Mouse (Mus musculus): ENCODE measurements around the gene Ap3b2. TPM values are rescaled to one million over a fixed set of nuclear protein-coding genes. Genes with fewer than 3 reads are reported as not detected.
A peak's percentile ranks its signal among the peaks of the same experiment; 100 is the strongest.
"Not testable (repeated sequence)": the region's sequence is repeated elsewhere in the genome, so short reads cannot be mapped to it uniquely, and the experiment has no call there.

Gene Ap3b2
- total RNA-seq, 2 experiments from 2014 or later = 159 to 162 TPM

DNA sequence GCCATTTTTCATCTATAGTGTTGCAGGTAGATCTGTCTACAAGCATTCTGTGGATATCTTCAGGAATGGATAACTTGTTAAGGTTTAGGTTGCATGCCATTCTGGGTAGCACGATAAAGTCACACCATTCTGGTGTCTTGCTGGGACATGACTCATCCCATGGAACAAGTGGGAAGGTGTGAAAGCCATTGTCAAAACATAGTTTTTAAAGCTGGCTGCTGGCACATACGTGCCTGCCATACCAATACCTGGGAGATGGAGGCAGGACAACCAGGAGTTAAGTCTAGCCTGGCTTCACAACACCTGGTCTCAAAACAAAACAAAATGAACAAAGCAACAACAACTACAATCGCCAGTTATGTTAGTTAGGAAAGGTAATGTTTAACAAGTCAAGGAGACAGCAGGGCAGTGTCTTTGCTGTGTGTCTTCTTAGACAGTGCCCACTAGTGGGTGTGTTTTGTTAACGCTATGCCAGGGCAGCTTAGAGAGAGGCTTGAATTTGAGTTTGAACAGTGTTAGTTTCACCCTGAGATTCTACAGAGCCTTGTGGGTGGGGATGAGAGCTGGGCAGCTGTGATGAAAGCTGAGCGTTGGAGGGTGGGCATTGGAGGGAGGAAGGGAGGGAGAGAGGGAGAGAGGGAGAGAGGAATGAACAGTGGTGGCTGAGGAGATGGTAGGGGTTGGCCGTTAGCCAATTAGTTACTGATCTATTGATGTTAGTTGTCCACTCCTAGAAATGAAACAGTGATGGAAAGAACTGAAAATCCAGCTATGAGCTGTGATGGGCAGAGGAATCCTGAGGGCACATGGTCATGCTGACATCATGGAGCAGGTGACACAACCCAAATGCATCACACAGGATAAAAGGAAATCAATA is 22.7 kb upstream of the Ap3b2 start:
- no peak overlapping the region for H3K27ac ChIP-seq
- H3K4me3 ChIP-seq = no peak overlapping the region
- TF ChIP-seq CTCF (IDR thresholded peaks at IDR 0.05) = peak; percentile 59
- DNase-seq (ENCODE audit: extremely low spot score in 1 of 2, low spot score in 2 of 2) = no peak
- intact Hi-C loops (cut with DNase I) = loop anchor here (2.0 kb wide), 1 partner anchor 62 kb away; the partner anchor contains the start of gene Cpeb1

DNA sequence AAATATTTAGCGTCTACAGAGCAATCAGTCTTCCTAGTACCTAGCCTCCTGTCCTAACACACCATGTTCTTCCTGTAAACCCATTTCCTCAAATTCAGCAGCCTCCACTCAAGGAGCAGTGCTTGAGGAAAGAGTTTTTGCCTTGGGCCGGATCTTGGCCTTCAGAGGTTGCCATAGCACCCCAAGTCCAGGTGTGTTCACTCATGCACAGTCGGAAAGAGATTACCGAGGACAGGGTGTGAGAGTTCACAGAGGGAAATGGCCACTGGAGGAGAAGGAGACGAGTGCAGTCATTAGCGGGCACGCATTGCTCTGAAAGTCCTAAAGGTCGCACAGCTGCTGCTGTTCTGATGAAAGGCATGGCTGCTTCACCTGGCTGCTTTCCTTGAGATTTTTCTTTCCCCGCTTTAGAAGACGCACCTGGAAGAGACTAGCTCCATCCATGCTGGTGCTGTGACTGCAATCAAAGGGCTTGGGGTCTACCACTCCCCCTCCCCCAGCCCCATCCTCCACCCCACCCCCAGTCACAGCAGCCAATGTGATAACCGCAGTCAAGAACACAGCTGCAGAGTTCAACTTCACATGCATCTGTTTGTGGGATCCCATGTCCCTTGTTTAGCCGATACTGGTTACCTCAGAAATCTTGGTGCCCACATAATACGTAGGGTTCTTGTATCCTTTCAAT is 21.3 kb upstream of the Ap3b2 start:
- TF ChIP-seq CTCF (IDR thresholded peaks at IDR 0.05) = no peak
- no peak overlapping the region for H3K4me3 ChIP-seq
- intact Hi-C loops (cut with DNase I) = no loop called here
- no peak overlapping the region for H3K27ac ChIP-seq
- no peak for DNase-seq (ENCODE audit: extremely low spot score in 1 of 2, low spot score in 2 of 2)

GRCm38 (mm10) chr7:81501050-81501449 is 7.3 kb upstream of the Ap3b2 start:
- Histone ChIP-seq H3K27ac (no peak overlapping the region), H3K4me3 (no peak overlapping the region)
- DNase-seq (ENCODE audit: extremely low spot score in 1 of 2, low spot score in 2 of 2) = no peak
- intact Hi-C loops (cut with DNase I) = no loop called here
- no peak for TF ChIP-seq CTCF (IDR thresholded peaks at IDR 0.05)

DNA sequence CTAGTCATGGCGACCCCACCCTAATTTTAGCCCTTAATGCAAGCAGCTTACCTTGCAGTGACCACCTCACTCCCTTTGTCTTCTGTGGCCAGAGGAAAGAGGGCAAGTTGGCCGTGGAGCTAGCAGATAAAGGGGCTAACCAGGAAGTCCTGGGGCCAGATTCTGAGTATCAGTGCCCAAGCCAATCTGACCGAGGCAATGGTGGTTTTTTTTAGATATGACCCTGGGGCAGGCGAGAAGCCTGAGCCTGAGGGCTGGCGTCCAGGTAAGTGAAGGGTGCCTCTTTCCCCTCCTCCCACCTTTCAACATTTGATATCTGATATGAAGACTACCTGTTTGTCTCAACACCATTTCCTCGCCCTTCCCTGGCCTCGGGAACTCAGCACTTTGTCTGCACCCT is 4.5 kb upstream of the Ap3b2 start, which contains the start of gene BC048679:
TSS of gene BC048679 (minus strand) at position 101 of the 400 bp plus-strand sequence.
- Histone ChIP-seq H3K4me3 (no peak within 1 kb of the TSS), H3K27ac (no peak within 1 kb of the TSS)
- intact Hi-C loops (cut with DNase I) = no loop called here
- DNase-seq (ENCODE audit: extremely low spot score in 1 of 2, low spot score in 2 of 2) = no peak
- TF ChIP-seq CTCF (IDR thresholded peaks at IDR 0.05) = no peak

- Histone ChIP-seq H3K27ac (no peak overlapping the region), H3K4me3 (no peak overlapping the region)
- intact Hi-C loops (cut with DNase I) = no loop called here
- DNase-seq (ENCODE audit: extremely low spot score in 1 of 2, low spot score in 2 of 2) = no peak
- no peak for TF ChIP-seq CTCF (IDR thresholded peaks at IDR 0.05)
These were observed 3.4 kb upstream of the Ap3b2 start for GRCm38 (mm10) chr7:81497171-81497570.

GRCm38 (mm10) chr7:81492628-81493027 is 1.1 kb downstream of the Ap3b2 start:
- intact Hi-C loops (cut with DNase I) = no loop called here
- Histone ChIP-seq H3K4me3 (peak overlapping the region; percentile 94), H3K27ac (peak overlapping the region; percentile 97)
- no peak for DNase-seq (ENCODE audit: extremely low spot score in 1 of 2, low spot score in 2 of 2)
- no peak for TF ChIP-seq CTCF (IDR thresholded peaks at IDR 0.05)

- intact Hi-C loops (cut with DNase I) = no loop called here
- no peak overlapping the region for H3K27ac ChIP-seq
- TF ChIP-seq CTCF (IDR thresholded peaks at IDR 0.05) = no peak
- H3K4me3 ChIP-seq = no peak overlapping the region
- no peak for DNase-seq (ENCODE audit: extremely low spot score in 1 of 2, low spot score in 2 of 2)
These were observed 4.1 kb downstream of the Ap3b2 start for GRCm38 (mm10) chr7:81489649-81490048.

GRCm38 (mm10) chr7:81480800-81481199 is 12.9 kb downstream of the Ap3b2 start:
- intact Hi-C loops (cut with DNase I) = no loop called here
- Histone ChIP-seq H3K4me3 (no peak overlapping the region), H3K27ac (no peak overlapping the region)
- DNase-seq (ENCODE audit: extremely low spot score in 1 of 2, low spot score in 2 of 2) = no peak
- TF ChIP-seq CTCF (IDR thresholded peaks at IDR 0.05) = no peak

DNA sequence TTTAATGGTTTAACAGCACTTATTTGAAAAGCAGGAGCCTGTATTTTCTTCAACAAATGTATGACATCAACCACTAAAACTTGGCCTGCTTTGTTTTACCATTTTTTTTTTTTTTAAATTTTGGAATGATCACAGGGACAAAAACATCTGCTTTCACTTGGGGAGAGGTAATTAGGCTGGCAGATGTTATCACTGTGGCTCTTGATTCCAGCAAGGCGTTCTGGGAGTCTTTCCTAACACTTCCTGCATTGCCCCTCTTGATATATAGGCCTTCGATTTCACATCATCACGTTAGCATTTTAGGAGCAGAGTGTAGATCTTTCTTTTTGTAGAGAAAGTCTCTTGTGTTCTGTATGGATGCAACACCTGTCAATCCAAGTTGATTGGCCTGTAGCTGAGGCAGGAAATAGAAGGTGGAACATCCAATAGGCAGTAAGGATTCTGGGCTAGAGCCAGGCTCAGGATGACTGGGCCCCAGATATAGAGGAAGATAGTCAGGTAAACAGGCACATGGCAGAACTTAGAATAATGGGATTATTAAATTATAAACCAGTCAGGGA is 14.1 kb downstream of the Ap3b2 start:
- TF ChIP-seq CTCF (IDR thresholded peaks at IDR 0.05) = no peak
- no peak overlapping the region for H3K4me3 ChIP-seq

GRCm38 (mm10) chr7:81478261-81478660 is 15.5 kb downstream of the Ap3b2 start:
- not testable (repeated sequence) for H3K4me3 ChIP-seq
- intact Hi-C loops (cut with DNase I) = loop anchor here (5.0 kb wide), 1 partner anchor 94 kb away; the partner anchor contains the start of gene Whamm

More for the DNA sequence above, 14.1 kb downstream of the Ap3b2 start:
- no peak overlapping the region for H3K27ac ChIP-seq
- intact Hi-C loops (cut with DNase I) = loop anchor here (5.0 kb wide), 1 partner anchor 93 kb away; the partner anchor contains the start of gene Whamm
- no peak for DNase-seq (ENCODE audit: extremely low spot score in 1 of 2, low spot score in 2 of 2)

GRCm38 (mm10) chr7:81476833-81477232 is 16.9 kb downstream of the Ap3b2 start:
- Histone ChIP-seq H3K4me3 (no peak overlapping the region), H3K27ac (no peak overlapping the region)
- intact Hi-C loops (cut with DNase I) = loop anchor here (5.0 kb wide), 1 partner anchor 95 kb away; the partner anchor contains the start of gene Whamm
- no peak for TF ChIP-seq CTCF (IDR thresholded peaks at IDR 0.05)
- DNase-seq (ENCODE audit: extremely low spot score in 1 of 2, low spot score in 2 of 2) = no peak

More at GRCm38 (mm10) chr7:81478261-81478660, 15.5 kb downstream of the Ap3b2 start:
- not testable (repeated sequence) for H3K27ac ChIP-seq; DNase-seq (ENCODE audit: extremely low spot score in 1 of 2, low spot score in 2 of 2)

- TF ChIP-seq CTCF (IDR thresholded peaks at IDR 0.05) = no peak
- no peak overlapping the region for H3K4me3 ChIP-seq
- intact Hi-C loops (cut with DNase I) = loop anchor here (5.0 kb wide), 1 partner anchor 97 kb away; the partner anchor contains the start of gene Whamm
- no peak overlapping the region for H3K27ac ChIP-seq
- peak in 1 of 2 experiments; percentile 25 for DNase-seq (ENCODE audit: extremely low spot score in 1 of 2, low spot score in 2 of 2)
These were observed 18.5 kb downstream of the Ap3b2 start for GRCm38 (mm10) chr7:81475221-81475620.

Data from left cerebral cortex, adult 2 months (tissue).